Mouse (Mus musculus): Measurements from ENCODE around the gene Stau1. TPM values are rescaled to one million over a fixed set of nuclear protein-coding genes. Genes with fewer than 3 reads are reported as not detected.

The Stau1 gene
- polyA plus RNA-seq, 1 experiment from 2014 or later, result 87.9 TPM

- H3K4me1 ChIP-seq, result peaks cover 6% of the 10 kb centered on the region; the same call in 1 of the 2 replicates
- 81% methylated on average over 3 of the region's 3 CpGs for WGBS
- no peak for DNase-seq (ENCODE audit: extremely low spot score, low spot score)
- H3K4me3 ChIP-seq, result no peak overlapping the region
- H3K9me3 ChIP-seq, result no peaks in the 10 kb centered on the region
- H3K27me3 ChIP-seq (ENCODE audit: poor library complexity, severe bottlenecking), result no peaks in the 10 kb centered on the region
- no peaks in the 10 kb centered on the region for H3K36me3 ChIP-seq (replicated peaks)
- no peak overlapping the region for H3K27ac ChIP-seq
Observed at GRCm38 (mm10) chr2:166976356-166976755, 19.7 kb downstream of the Stau1 start.

GRCm38 (mm10) chr2:166974177-166974872 is 21.8 kb downstream of the Stau1 start:
- no peak overlapping the region for H3K4me3 ChIP-seq
- WGBS, result 92% methylated on average over 6 of the region's 6 CpGs
- H3K27ac ChIP-seq, result no peak overlapping the region
- no peaks in the 10 kb centered on the region for H3K36me3 ChIP-seq (replicated peaks)
- H3K9me3 ChIP-seq, result no peaks in the 10 kb centered on the region
- no peak for DNase-seq (ENCODE audit: extremely low spot score, low spot score)
- no peaks in the 10 kb centered on the region for H3K27me3 ChIP-seq (ENCODE audit: poor library complexity, severe bottlenecking)
- H3K4me1 ChIP-seq, result peaks cover 6% of the 10 kb centered on the region; the same call in 1 of the 2 replicates

GRCm38 (mm10) chr2:166973153-166973552 is 22.9 kb downstream of the Stau1 start:
- Histone ChIP-seq H3K36me3 (replicated peaks) (no peaks in the 10 kb centered on the region), H3K4me3 (no peak overlapping the region), H3K4me1 (peaks cover 6% of the 10 kb centered on the region; the same call in 1 of the 2 replicates), H3K9me3 (no peaks in the 10 kb centered on the region), H3K27ac (no peak overlapping the region), H3K27me3 (ENCODE audit: poor library complexity, severe bottlenecking) (no peaks in the 10 kb centered on the region)
- 88% methylated on average over 1 of the region's 1 CpGs for WGBS
- no peak for DNase-seq (ENCODE audit: extremely low spot score, low spot score)

DNA sequence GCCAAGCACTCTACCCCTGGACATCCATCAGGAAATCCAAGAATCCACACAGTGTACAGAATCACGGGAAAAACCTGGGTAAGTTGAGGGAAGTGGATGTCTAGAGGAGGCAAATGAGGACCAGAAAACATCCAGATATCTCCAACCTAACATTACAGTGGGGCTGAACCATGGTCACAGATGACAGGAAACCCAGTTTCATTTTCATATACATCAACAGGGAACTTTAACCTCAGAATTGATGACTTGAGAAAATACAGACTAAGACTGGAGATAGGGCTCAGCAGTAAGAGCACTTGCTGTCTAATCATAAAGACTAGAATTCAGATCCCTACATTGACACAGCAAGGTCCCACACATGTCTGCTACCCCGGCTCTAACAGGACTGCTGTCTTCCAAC is 31.3 kb downstream of the Stau1 start:
- H3K27ac ChIP-seq, result no peak overlapping the region

DNA sequence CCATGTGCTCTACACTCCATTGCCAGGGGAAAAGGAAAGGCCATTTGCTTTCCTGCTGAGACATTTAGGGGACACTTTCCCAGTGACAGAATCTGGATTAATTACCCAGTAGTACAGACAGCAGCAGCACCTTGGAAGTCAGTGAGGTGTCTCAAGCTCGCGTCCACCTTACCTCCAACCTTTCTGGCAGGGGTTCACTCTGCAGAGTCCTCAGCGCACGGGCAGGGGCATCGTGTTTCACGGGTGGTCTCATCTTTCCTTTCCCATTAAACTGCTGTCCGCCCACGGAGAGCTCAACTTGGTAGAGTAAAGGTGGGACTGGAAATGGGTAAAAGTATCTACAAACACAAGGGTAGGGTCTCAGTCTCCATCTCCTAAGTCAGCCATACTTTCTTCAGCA is 32.8 kb downstream of the Stau1 start:
- H3K9me3 ChIP-seq, result no peaks in the 10 kb centered on the region
- DNase-seq (ENCODE audit: extremely low spot score, low spot score), result no peak
- 88% methylated on average over 8 of the region's 8 CpGs for WGBS

More for the DNA sequence above, 31.3 kb downstream of the Stau1 start:
- WGBS, result 90% methylated on average over 2 of the region's 2 CpGs
- Histone ChIP-seq H3K4me3 (no peak overlapping the region), H3K36me3 (replicated peaks) (peaks cover 35% of the 10 kb centered on the region), H3K9me3 (no peaks in the 10 kb centered on the region), H3K4me1 (no peaks in the 10 kb centered on the region), H3K27me3 (ENCODE audit: poor library complexity, severe bottlenecking) (no peaks in the 10 kb centered on the region)
- no peak for DNase-seq (ENCODE audit: extremely low spot score, low spot score)

DNA sequence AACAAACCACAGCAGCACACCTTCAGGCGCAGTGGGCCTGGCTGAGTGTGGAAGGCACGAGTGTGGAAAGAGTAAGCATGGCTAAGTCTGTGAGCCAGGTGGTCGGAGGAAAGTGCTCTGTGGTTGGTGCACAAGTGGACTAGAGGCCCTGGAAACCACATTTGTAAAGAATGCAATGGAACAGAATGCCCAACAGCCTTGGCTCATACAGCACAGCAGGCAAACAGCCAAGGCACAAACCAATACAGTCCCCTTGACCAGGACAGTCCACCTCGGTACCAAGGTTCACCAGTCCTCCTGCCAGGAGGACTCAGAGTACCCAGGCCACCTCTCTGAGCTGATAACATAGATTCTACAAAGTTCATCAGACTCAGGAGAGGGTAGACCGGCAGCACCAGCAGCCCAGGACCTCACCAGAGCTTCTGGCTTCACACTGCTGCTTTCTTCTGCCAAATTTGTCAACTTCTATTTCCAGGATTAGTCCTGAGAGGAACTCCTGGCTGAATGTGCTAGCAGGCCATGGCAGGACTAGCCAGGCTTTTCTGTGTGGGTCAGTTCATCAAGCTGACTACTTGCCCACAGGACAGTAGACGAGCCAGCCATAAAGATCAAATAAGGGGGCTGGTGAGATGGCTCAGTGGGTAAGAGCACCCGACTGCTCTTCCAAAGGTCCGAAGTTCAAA is 35.3 kb downstream of the Stau1 start:
- H3K4me1 ChIP-seq, result no peaks in the 10 kb centered on the region
- peaks cover 75% of the 10 kb centered on the region for H3K36me3 ChIP-seq (replicated peaks)
- no peak overlapping the region for H3K4me3 ChIP-seq
- no peaks in the 10 kb centered on the region for H3K27me3 ChIP-seq (ENCODE audit: poor library complexity, severe bottlenecking)
- no peak for DNase-seq (ENCODE audit: extremely low spot score, low spot score)
- WGBS, result 88% methylated on average over 8 of the region's 8 CpGs
- no peaks in the 10 kb centered on the region for H3K9me3 ChIP-seq
- no peak overlapping the region for H3K27ac ChIP-seq

More for the DNA sequence above, 32.8 kb downstream of the Stau1 start:
- no peaks in the 10 kb centered on the region for H3K27me3 ChIP-seq (ENCODE audit: poor library complexity, severe bottlenecking)
- no peaks in the 10 kb centered on the region for H3K4me1 ChIP-seq
- H3K27ac ChIP-seq, result no peak overlapping the region
- no peak overlapping the region for H3K4me3 ChIP-seq
- peaks cover 51% of the 10 kb centered on the region for H3K36me3 ChIP-seq (replicated peaks)

DNA sequence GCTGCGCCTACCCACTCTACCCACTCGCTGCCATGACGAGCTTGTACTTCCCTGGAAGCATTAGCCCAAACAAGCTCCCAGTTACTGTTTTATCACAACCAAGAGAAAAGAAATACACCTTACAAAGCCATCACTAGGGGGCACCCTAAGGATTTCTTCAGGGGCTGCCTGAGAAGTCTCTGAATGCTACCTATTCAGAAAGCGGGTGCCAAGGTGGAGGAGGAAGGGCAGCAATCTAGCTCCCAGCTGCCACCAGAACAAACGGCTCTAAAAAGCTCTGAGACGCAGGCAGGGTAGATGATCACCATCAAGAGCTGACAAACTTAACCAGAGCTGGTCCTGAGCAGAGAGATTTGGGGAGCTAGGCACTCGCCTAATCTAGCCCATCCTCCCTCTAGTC is 39.3 kb downstream of the Stau1 start:
- no peak overlapping the region for H3K27ac ChIP-seq
- peaks cover 97% of the 10 kb centered on the region for H3K36me3 ChIP-seq (replicated peaks)
- no peak for DNase-seq (ENCODE audit: extremely low spot score, low spot score)
- no peaks in the 10 kb centered on the region for H3K9me3 ChIP-seq
- no peaks in the 10 kb centered on the region for H3K4me1 ChIP-seq
- 66% methylated on average over 7 of the region's 7 CpGs for WGBS
- H3K4me3 ChIP-seq, result no peak overlapping the region
- no peaks in the 10 kb centered on the region for H3K27me3 ChIP-seq (ENCODE audit: poor library complexity, severe bottlenecking)

- Histone ChIP-seq H3K9me3 (no peaks in the 10 kb centered on the region), H3K4me1 (no peaks in the 10 kb centered on the region), H3K4me3 (no peak overlapping the region), H3K36me3 (replicated peaks) (peaks cover 100% of the 10 kb centered on the region), H3K27ac (no peak overlapping the region), H3K27me3 (ENCODE audit: poor library complexity, severe bottlenecking) (no peaks in the 10 kb centered on the region)
- no peak for DNase-seq (ENCODE audit: extremely low spot score, low spot score)
- 85% methylated on average over 6 of the region's 6 CpGs for WGBS
Observed at GRCm38 (mm10) chr2:166952151-166952550, 43.9 kb downstream of the Stau1 start.

DNA sequence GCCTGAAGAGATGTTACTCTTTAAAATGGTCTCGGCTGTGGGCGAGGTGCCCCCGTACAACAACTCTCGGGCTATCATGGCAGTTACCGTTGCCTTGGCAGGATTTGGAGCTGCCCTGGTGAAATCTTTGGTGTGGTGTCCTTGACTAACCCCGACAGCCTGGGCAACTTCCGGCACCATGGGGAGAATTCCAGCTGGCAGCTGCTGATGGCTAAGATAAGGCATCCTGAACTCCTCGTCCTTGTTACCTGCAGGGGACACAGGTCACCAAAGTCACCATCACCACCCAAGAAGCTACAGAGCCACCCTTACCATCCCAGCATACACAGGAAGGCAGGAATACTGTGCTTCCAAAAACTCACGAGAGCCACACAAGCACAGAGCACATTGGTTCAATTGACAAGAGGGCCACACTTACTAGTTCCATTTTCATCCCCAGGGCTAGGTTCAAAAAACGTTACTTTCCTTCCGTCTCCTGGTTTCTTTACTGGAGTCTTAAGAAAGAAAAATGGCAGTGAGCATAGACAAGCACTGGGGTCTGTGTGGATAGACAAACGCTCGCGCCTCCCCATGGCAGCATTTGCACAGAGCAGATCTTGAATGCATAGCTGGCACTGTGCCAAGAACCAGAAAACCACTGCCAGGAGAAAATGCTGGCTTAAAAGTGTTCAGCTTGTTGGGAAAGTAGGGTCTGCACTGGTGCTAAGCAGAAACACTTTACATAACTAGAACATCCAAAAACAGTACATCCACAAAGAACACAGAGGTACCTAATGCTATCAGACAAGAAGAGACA is 45.0 kb downstream of the Stau1 start:
- 88% methylated on average over 14 of the region's 14 CpGs for WGBS
- H3K27ac ChIP-seq, result no peak overlapping the region
- H3K4me3 ChIP-seq, result no peak overlapping the region
- no peaks in the 10 kb centered on the region for H3K27me3 ChIP-seq (ENCODE audit: poor library complexity, severe bottlenecking)
- peaks cover 100% of the 10 kb centered on the region for H3K36me3 ChIP-seq (replicated peaks)
- no peaks in the 10 kb centered on the region for H3K4me1 ChIP-seq
- no peak for DNase-seq (ENCODE audit: extremely low spot score, low spot score)
- H3K9me3 ChIP-seq, result no peaks in the 10 kb centered on the region

DNA sequence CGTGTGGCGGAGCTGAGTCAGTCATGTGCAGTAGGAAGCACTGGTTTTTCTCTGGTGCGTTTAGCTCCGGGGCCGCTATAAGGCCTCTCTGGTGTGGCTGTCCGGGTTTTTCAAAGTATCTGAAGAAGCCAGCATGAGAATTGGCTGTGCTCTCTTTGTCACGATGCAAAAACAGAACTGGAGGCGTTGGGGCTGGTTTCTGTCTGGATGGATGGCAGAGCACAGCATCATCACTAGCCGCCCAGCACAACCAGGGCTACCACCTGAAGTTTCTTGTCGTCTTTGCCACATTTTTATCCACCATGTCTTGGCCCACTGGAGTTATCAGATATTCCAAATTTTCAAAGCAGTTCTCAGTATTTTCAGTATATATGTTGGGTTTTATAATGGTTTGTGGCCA is 47.2 kb downstream of the Stau1 start:
- no peaks in the 10 kb centered on the region for H3K4me1 ChIP-seq
- no peaks in the 10 kb centered on the region for H3K9me3 ChIP-seq
- no peak overlapping the region for H3K4me3 ChIP-seq
- H3K27ac ChIP-seq, result no peak overlapping the region
- no peaks in the 10 kb centered on the region for H3K27me3 ChIP-seq (ENCODE audit: poor library complexity, severe bottlenecking)
- peaks cover 100% of the 10 kb centered on the region for H3K36me3 ChIP-seq (replicated peaks)
- WGBS, result 93% methylated on average over 10 of the region's 10 CpGs
- DNase-seq (ENCODE audit: extremely low spot score, low spot score), result no peak

DNA sequence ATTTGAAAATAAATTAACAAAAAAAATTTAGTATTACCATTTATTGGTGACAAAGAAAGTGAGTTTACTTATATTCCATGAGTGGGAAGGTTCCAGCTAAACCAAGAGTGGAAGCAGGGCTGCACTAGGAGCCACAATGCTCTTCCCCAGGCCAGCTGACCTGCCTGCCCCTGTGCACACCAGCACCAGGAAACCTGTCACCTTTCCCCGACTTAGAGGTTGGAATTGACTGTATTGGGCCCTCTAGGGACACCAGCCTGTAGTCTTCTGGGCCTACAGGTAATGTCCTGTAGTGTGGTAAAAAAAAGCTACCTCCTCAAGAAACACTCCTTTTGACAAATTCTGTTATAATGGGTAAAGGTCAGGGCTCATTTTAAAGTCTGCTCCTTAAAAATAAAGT is 47.9 kb downstream of the Stau1 start:
- H3K4me1 ChIP-seq, result no peaks in the 10 kb centered on the region
- H3K27me3 ChIP-seq (ENCODE audit: poor library complexity, severe bottlenecking), result no peaks in the 10 kb centered on the region
- H3K27ac ChIP-seq, result no peak overlapping the region
- DNase-seq (ENCODE audit: extremely low spot score, low spot score), result no peak
- no peaks in the 10 kb centered on the region for H3K9me3 ChIP-seq
- H3K36me3 ChIP-seq (replicated peaks), result peaks cover 100% of the 10 kb centered on the region
- H3K4me3 ChIP-seq, result no peak overlapping the region
- 86% methylated on average over 1 of the region's 1 CpGs for WGBS

- H3K27ac ChIP-seq, result no peak overlapping the region
- no peaks in the 10 kb centered on the region for H3K27me3 ChIP-seq (ENCODE audit: poor library complexity, severe bottlenecking)
- whole genome bisulfite sequencing, result 78% methylated on average over 4 of the region's 4 CpGs
- H3K4me1 ChIP-seq, result no peaks in the 10 kb centered on the region
- H3K9me3 ChIP-seq, result no peaks in the 10 kb centered on the region
- DNase-seq (ENCODE audit: extremely low spot score, low spot score), result no peak
- peaks cover 100% of the 10 kb centered on the region for H3K36me3 ChIP-seq (replicated peaks)
- H3K4me3 ChIP-seq, result no peak overlapping the region
Observed at GRCm38 (mm10) chr2:166945456-166945855, 50.6 kb downstream of the Stau1 start.

DNA sequence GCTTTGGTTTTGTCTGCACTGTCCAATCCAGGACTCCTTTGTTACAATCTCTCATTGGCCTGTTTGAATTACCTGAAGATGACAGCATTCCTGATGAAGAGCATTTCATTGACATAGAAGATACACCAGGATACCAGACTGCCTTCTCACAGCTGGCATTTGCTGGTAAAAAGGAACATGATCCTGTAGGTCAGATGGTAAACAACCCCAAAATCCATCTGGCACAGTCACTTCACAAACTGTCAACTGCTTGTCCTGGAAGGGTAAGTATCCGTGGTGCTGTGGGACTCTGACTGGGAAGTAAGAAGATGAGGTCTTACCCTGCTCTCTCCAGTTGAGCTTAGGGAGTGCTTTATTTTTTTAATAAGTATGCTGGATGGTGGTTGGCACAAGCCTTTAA is 51.8 kb downstream of the Stau1 start:
- H3K36me3 ChIP-seq (replicated peaks), result peaks cover 100% of the 10 kb centered on the region
- H3K4me1 ChIP-seq, result no peaks in the 10 kb centered on the region
- DNase-seq (ENCODE audit: extremely low spot score, low spot score), result no peak
- no peak overlapping the region for H3K27ac ChIP-seq
- WGBS, result 85% methylated on average over 1 of the region's 1 CpGs
- no peak overlapping the region for H3K4me3 ChIP-seq
- no peaks in the 10 kb centered on the region for H3K27me3 ChIP-seq (ENCODE audit: poor library complexity, severe bottlenecking)
- no peaks in the 10 kb centered on the region for H3K9me3 ChIP-seq
